Mouse (Mus musculus): ENCODE results near the gene Cox18. TPM values are rescaled to one million over a fixed set of nuclear protein-coding genes. Genes with fewer than 3 reads are reported as not detected.

Gene Cox18
- total and polyA plus RNA-seq, 3 experiments = 30.0 to 77.0 TPM; not detected in 1

DNA sequence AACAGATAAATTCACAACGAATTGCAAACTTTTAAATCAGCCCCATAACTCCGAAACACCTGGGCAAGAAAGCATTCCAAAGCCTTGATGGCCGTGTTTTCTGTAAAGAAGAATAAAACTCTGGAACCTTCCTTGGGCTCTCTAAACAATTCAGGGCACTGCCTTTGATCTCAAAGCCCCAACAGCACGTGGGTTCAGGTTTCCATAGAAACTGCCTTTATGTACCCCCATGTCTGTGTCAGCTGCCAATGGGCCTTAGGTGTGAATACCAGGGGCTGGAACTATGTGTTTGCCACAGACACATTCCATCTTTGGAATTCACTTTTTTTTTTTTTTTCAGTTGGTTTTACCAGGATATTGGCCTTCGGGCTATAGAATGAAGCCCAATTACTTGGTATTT lies 41.0 kb downstream of the Cox18 start:
- no peaks in the 10 kb centered on the region for H3K36me3 ChIP-seq (ENCODE audit: control insufficient read depth in 1 of 2, insufficient read depth in 2 of 2, low read length in 2 of 2)
- no peak for DNase-seq (ENCODE audit: low read depth, low spot score)
- H3K4me1 ChIP-seq (ENCODE audit: control insufficient read depth in 1 of 2, insufficient read depth in 2 of 2, low read length in 2 of 2) = no peaks in the 10 kb centered on the region
- H3K27me3 ChIP-seq (ENCODE audit: control insufficient read depth in 1 of 2, insufficient read depth in 2 of 2, low read length in 2 of 2) = no peaks in the 10 kb centered on the region; a peak in 2 of 4 replicates
- no peak overlapping the region for H3K9ac ChIP-seq (ENCODE audit: control insufficient read depth, low read depth, low read length, poor library complexity, severe bottlenecking)
- no peak overlapping the region for H3K4me3 ChIP-seq (ENCODE audit: control insufficient read depth in 1 of 2, insufficient read depth in 1 of 2, low read depth in 2 of 2, low read length in 2 of 2)
- H3K9me3 ChIP-seq (replicated peaks; ENCODE audit: insufficient read depth, low read length) = no peaks in the 10 kb centered on the region
- TF ChIP-seq MYB (IDR thresholded peaks at IDR 0.05; ENCODE audit: low read depth, low read length) (no peak), TCF12 (IDR thresholded peaks at IDR 0.05; ENCODE audit: low read depth, low read length) (no peak), MAFK (IDR thresholded peaks at IDR 0.05; ENCODE audit: borderline replicate concordance, low read depth, low read length) (no peak), CTCF (IDR thresholded peaks at IDR 0.05 in 2 of 3, conservative IDR thresholded peaks at IDR 0.05 in 1 of 3; ENCODE audit: control insufficient read depth in 1 of 3, insufficient read depth in 1 of 3, low read depth in 2 of 3, low read length in 3 of 3, poor library complexity in 1 of 3, severe bottlenecking in 1 of 3) (no peak), MEF2A (IDR thresholded peaks at IDR 0.05; ENCODE audit: extremely low read depth, insufficient replicate concordance, low read depth, low read length, poor library complexity, severe bottlenecking) (no peak), ZC3H11A (IDR thresholded peaks at IDR 0.05; ENCODE audit: low read depth, low read length) (no peak), POLR2AphosphoS2 (IDR thresholded peaks at IDR 0.05; ENCODE audit: low read length) (no peak), CHD1 (IDR thresholded peaks at IDR 0.05; ENCODE audit: low read depth, low read length) (no peak), ZNF384 (IDR thresholded peaks at IDR 0.05; ENCODE audit: low read depth, low read length) (no peak), TAL1 (IDR thresholded peaks at IDR 0.05; ENCODE audit: low read length) (no peak), ETS1 (IDR thresholded peaks at IDR 0.05; ENCODE audit: low read depth, low read length) (no peak), ZKSCAN1 (IDR thresholded peaks at IDR 0.05; ENCODE audit: low read depth, low read length) (no peak), KAT2A (conservative IDR thresholded peaks at IDR 0.05; ENCODE audit: low read depth, low read length) (no peak), MAZ (IDR thresholded peaks at IDR 0.05; ENCODE audit: low read depth, low read length) (no peak), UBTF (IDR thresholded peaks at IDR 0.05; ENCODE audit: borderline replicate concordance, insufficient read depth, low read depth, low read length) (no peak), HCFC1 (IDR thresholded peaks at IDR 0.05; ENCODE audit: low read depth, low read length) (no peak), MYC (IDR thresholded peaks at IDR 0.05; ENCODE audit: low read depth, low read length) (no peak)
- no peaks in the 10 kb centered on the region for H3K79me2 ChIP-seq (ENCODE audit: control insufficient read depth, insufficient read depth, low read length, poor library complexity)
- H3K27ac ChIP-seq (ENCODE audit: control insufficient read depth, low read depth, low read length) = no peak overlapping the region

- H3K27me3 ChIP-seq (ENCODE audit: control insufficient read depth in 1 of 2, insufficient read depth in 2 of 2, low read length in 2 of 2) = no peaks in the 10 kb centered on the region; a peak in 2 of 4 replicates
- H3K79me2 ChIP-seq (ENCODE audit: control insufficient read depth, insufficient read depth, low read length, poor library complexity) = no peaks in the 10 kb centered on the region
- no peaks in the 10 kb centered on the region for H3K9me3 ChIP-seq (replicated peaks; ENCODE audit: insufficient read depth, low read length)
- no peak overlapping the region for H3K4me3 ChIP-seq (ENCODE audit: control insufficient read depth in 1 of 2, insufficient read depth in 1 of 2, low read depth in 2 of 2, low read length in 2 of 2)
- no peak overlapping the region for H3K9ac ChIP-seq (ENCODE audit: control insufficient read depth, low read depth, low read length, poor library complexity, severe bottlenecking)
- no peaks in the 10 kb centered on the region for H3K4me1 ChIP-seq (ENCODE audit: control insufficient read depth in 1 of 2, insufficient read depth in 2 of 2, low read length in 2 of 2)
- DNase-seq (ENCODE audit: low read depth, low spot score) = no peak
- H3K27ac ChIP-seq (ENCODE audit: control insufficient read depth, low read depth, low read length) = no peak overlapping the region
- H3K36me3 ChIP-seq (ENCODE audit: control insufficient read depth in 1 of 2, insufficient read depth in 2 of 2, low read length in 2 of 2) = no peaks in the 10 kb centered on the region
- TF ChIP-seq NRF1 (IDR thresholded peaks at IDR 0.05; ENCODE audit: insufficient read depth, low read depth, low read length, poor library complexity, severe bottlenecking) (no peak), ZMIZ1 (IDR thresholded peaks at IDR 0.05; ENCODE audit: low read depth, low read length) (no peak), UBTF (IDR thresholded peaks at IDR 0.05; ENCODE audit: borderline replicate concordance, insufficient read depth, low read depth, low read length) (no peak), POLR2AphosphoS2 (IDR thresholded peaks at IDR 0.05; ENCODE audit: low read length) (no peak), BHLHE40 (IDR thresholded peaks at IDR 0.05; ENCODE audit: borderline replicate concordance, low read depth, low read length) (no peak), ELF1 (IDR thresholded peaks at IDR 0.05; ENCODE audit: low read depth, low read length) (no peak), CHD2 (IDR thresholded peaks at IDR 0.05; ENCODE audit: low read length) (no peak), CTCF (IDR thresholded peaks at IDR 0.05 in 2 of 3, conservative IDR thresholded peaks at IDR 0.05 in 1 of 3; ENCODE audit: control insufficient read depth in 1 of 3, insufficient read depth in 1 of 3, low read depth in 2 of 3, low read length in 3 of 3, poor library complexity in 1 of 3, severe bottlenecking in 1 of 3) (no peak), HCFC1 (IDR thresholded peaks at IDR 0.05; ENCODE audit: low read depth, low read length) (no peak)
Observed at GRCm38 (mm10) chr5:90179094-90179493, 44.7 kb downstream of the Cox18 start.
